Mouse (Mus musculus): ENCODE data around the gene Wdr74.

Gene Wdr74

DNA sequence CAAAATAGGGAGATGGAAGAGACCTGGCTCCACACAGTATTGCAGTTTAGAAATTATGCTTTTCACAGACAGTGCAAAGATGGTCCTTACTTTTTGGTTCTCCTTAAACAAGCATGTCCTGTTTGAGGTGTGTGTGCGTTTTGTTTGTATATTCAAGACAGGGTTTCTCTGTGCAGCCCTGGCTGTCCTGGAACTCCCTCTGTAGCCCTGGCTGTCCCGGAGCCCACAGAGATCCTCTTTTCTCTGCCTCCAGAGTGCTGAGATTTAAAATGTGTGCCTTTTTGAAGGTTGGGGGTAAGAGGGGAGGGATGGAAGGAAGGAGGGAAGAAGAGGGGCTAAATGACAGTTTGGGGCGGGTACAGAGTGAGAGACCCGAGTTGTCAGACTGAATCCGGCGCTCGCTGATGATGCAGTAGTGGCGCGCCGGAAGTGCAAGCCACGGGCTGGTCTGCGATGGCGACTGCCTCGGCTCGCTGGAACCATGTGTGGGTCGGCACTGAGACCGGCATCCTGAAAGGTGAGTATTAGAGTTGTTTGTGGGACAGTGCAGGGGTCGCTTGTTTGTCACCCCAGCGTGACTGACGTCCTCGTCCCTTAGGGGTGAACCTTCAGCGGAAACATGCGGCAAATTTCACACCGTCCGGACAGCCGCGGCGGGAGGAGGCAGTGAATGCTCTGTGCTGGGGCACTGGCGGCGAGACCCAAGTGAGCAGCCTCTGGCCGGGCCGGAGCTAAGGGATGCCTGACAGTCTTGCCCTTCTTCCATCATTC lies at the start of gene Wdr74:
TSS of gene Wdr74 (plus strand) at position 439 of the 771 bp plus-strand sequence.
- no peak for DNase-seq (ENCODE audit: extremely low read depth, low read depth)

DNA sequence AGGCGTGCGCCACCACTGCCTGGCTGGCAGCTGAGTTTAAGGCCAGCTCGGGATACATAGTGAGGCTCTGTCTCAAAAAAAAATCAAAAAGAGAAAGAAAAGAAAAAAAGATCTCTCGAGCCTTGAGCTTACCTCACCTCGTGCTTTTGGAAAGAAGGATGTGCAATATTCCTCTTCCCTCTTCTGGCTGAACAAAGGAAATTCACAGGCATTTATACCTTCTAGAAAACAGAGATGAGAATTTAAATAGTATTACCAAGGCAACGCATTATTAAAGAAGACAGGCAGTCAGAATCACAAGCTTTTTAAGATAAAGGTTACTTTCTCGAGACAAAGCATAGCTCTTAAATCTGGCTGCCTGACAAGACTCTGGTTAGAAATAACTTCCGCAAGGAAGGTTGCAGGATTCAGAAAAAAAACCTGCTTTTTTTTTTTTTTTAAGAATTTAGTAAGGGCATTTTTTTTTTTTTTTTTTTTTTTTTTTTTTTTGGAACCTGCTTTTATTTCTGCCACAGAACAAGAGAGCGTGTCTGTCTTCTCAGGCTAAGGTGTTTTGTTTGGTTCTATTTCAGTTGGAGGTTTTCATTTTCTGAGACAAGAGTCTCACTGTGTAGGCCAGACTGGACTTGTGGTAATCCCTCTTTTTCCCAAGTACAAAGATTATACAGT lies 43.6 kb upstream of the Wdr74 start:
- DNase-seq (ENCODE audit: extremely low read depth, low read depth) = no peak

DNA sequence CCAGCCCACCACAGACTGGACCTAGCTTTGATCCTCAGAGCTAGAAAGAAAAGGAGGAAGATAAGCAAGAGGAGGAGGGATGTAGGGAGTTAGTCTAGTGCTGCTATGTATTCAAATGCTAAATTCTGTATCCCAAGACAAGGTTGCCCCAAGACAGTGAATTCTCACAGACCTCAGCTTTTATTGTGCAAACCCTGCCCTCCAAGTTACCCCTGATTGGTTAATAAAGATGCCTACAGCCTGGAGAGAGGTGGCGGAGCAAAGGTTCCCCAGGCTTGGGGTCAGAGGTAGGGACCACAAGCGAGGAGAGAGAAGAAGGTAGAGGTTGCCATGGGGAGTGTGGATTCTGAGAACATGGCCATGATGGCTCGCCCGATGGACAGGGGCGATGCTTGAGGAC lies 42.9 kb upstream of the Wdr74 start:
- no peak for DNase-seq (ENCODE audit: extremely low read depth, low read depth)

- DNase-seq (ENCODE audit: extremely low read depth, low read depth) = no peak
Observed at GRCm38 (mm10) chr19:8695330-8695729, 40.3 kb upstream of the Wdr74 start.

- DNase-seq (ENCODE audit: extremely low read depth, low read depth) = no peak
Observed at GRCm38 (mm10) chr19:8699652-8700051, 36.0 kb upstream of the Wdr74 start.

DNA sequence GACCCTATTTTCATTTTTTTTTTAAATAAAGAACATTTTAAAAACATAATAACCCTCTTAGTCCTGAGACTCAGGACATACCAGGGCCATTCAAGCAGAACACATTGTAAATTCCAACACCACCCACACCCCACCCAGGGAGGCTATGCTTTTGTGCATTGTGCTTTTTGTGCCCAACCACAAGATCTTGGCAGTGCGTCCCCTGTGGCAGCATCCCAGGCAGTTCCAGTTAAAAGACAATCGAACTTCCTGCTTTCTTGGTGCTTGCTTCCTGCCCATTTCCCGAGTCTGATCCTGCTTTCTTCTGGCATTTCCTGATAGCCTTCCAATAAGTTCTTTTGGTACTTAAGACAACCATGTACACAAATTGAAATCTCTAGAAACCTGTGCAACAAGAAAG lies 33.2 kb upstream of the Wdr74 start:
- no peak for DNase-seq (ENCODE audit: extremely low read depth, low read depth)

DNA sequence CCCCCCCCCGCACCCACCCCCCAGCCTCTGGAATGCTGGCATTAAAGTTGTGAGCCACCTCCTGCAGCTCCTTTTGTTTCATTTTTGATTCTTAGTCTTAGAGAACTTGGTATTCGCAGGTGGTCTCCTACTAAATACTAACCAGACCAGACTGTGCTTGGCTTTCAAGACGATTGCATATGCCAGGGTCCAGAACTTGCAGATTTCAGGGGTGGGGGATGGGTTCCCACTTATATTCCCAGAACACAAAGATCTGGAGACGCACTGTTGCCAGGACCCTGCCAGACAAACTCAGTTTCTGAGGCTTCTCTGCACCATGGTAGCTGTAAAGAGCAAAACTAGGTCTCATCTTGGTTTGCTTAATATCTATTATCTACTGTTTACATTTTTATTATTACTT lies 32.1 kb upstream of the Wdr74 start:
- DNase-seq (ENCODE audit: extremely low read depth, low read depth) = no peak

GRCm38 (mm10) chr19:8705026-8705708 lies 30.5 kb upstream of the Wdr74 start:
- no peak for DNase-seq (ENCODE audit: extremely low read depth, low read depth)

GRCm38 (mm10) chr19:8706132-8706667 lies 29.4 kb upstream of the Wdr74 start:
- DNase-seq (ENCODE audit: extremely low read depth, low read depth) = no peak

DNA sequence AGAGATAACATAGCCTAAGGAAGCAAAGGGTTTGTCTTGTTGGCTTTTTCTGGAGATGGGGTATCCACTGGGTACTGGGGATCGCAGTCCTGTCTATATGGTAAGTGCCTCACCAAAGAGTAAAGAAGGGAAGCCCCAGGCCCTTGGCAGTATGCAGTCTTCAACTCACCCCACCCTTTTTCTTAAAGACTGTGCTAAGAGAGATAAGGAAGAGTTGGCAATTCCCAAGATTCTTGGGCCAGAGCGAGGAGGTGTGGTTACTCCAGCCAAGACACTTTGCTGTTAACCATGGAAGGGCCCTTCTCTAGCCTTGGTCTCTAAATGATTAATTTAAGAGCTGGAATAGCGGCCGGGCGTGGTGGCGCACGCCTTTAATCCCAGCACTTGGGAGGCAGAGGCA lies 28.7 kb upstream of the Wdr74 start:
- DNase-seq (ENCODE audit: extremely low read depth, low read depth) = no peak

- no peak for DNase-seq (ENCODE audit: extremely low read depth, low read depth)
Observed at GRCm38 (mm10) chr19:8708954-8709353, 26.7 kb upstream of the Wdr74 start.

DNA sequence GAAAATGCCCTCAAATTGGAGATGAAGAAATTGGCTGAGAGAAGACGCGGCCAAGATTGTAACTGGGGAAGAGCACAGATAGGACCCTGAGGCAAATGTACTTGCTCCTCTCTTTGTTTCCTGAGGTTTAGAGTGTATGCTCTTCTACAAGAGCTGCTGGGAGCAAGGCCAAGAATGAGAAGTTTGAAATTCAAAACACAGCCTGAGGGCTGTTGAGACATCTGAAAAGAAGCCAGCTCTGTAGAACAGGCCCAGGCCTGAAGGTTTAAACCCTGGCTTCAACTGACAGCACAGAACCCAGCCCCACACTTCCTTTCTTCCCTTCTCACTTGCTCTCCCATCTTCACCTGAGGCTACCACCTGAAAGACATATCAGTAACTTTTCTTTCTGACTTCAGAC lies 25.6 kb upstream of the Wdr74 start:
- DNase-seq (ENCODE audit: extremely low read depth, low read depth) = no peak

DNA sequence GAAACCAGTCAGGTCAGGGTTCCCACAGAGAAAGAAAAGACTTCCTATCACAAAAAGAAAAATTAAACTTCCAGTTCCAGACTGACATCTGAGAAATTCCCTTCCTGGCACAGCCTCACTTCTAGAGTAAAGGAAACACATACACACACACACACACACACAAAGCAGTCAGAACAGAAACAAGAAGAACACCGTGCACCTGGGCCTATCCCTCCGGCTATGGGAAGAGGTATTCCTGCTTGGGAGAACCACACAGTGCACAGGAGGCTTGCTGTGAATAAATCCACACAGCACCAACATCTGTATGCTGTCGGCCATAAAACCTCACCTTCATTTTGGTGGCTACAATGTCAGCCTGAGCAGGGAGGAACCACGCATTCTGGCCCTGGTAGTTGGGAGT lies 24.1 kb upstream of the Wdr74 start:
- no peak for DNase-seq (ENCODE audit: extremely low read depth, low read depth)

DNA sequence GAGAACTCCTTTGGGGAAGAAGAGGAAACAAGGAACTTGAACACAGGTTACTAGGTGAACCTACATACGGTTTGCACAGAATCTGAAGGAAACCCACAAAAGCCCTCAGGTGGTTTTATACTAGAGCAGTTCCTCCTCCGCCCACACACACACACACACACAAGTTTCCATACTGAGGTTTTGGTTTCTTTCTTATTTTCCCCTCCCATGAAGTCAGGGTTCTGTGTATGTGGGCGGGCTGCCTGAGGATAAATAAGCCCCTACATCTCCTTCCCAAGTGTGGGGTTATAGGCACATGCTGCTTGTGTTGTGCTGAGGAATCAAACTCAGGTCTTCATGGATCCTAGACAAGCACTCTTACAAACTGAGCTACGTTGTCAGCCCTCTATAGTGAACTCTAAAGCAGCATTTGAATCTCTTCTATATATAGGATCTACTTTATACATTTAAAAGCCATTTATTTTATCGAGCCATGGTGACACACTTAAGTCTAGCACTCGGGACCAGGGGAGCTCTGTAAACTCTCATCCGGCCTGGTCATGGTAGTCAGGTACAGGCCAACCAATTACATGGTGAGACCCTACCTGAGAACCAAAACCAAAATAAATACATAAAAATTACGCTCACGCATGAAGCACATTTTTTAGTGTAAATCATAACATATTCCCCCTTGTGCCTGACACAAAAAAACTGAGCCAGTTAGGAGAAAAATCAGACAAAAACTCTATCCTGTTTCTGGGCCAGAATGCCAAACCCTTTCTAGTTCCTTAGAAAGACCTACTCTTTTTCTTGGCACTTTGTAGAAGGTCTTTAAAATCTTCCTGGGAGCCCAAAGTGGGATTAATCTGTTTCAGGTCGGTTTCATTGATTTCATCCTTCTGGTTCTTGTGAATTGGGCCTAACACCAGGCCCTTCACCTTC lies 23.4 kb upstream of the Wdr74 start:
- no peak for DNase-seq (ENCODE audit: extremely low read depth, low read depth)

- DNase-seq (ENCODE audit: extremely low read depth, low read depth) = peak; percentile 83
Observed at GRCm38 (mm10) chr19:8712870-8713305, 22.7 kb upstream of the Wdr74 start.

DNA sequence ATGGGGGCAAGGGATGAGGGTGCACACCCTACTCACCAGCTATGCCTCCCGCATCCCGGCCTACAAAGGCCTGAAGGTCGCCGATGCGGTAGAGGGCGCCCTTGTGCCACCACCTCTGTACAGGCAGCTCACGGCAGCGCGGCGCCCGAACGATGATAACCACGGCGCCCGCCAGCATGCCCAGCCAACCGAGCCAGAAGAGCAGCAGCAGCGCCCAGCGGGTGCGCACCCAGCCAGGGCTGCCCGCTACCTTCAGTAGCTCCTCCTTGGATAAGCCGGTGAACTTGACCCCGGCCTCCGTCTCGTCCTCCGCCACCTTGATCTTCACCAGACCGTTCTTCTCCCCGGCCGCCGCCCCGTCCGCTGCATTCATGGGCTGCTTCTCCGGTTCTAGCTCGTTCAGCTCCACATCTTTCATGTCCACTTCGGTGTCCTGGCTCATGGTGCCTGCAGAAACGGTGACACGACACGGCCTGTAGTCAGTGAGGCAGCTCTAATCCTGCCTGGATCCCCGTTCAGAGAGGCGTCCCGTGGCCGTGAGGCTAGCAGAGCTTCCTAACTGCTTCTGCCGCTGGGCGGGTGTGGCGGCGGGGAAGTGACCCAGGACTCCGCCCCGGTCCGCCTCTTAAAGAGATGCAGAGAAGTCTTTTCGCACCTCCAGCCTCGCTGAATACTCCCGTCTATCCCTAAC lies 22.2 kb upstream of the Wdr74 start:
- DNase-seq (ENCODE audit: extremely low read depth, low read depth) = no peak

DNA sequence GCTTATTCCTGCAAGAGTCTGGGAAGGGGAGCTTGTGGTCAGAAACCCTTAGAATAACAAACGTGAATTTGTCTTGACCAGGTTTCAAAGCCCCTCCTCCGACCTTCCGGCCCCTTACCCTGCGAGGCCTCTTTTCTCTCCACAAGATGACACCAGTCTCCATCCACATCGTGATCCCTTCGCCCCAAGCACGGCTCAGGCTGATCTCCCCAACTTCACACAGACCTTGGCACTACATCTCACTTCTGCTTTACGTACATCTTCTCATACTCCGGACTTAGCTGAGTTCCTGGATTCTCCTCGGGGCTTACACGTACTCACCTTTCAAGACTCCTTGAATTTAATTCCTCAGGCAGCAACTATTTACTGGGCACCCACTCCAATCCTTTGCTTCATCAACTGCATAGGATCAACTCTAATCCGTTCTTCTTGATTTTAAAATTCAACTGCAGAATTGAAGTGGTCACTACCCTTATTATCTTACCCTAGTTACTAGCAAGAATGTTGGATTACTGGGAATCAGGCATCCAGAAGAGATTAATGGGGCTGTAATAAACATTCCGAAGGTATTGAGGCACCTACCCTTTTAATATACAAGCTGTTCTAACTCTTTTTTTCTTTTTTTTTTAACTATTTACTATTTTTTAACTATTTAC lies 21.5 kb upstream of the Wdr74 start:
- DNase-seq (ENCODE audit: extremely low read depth, low read depth) = peak; percentile 75

DNA sequence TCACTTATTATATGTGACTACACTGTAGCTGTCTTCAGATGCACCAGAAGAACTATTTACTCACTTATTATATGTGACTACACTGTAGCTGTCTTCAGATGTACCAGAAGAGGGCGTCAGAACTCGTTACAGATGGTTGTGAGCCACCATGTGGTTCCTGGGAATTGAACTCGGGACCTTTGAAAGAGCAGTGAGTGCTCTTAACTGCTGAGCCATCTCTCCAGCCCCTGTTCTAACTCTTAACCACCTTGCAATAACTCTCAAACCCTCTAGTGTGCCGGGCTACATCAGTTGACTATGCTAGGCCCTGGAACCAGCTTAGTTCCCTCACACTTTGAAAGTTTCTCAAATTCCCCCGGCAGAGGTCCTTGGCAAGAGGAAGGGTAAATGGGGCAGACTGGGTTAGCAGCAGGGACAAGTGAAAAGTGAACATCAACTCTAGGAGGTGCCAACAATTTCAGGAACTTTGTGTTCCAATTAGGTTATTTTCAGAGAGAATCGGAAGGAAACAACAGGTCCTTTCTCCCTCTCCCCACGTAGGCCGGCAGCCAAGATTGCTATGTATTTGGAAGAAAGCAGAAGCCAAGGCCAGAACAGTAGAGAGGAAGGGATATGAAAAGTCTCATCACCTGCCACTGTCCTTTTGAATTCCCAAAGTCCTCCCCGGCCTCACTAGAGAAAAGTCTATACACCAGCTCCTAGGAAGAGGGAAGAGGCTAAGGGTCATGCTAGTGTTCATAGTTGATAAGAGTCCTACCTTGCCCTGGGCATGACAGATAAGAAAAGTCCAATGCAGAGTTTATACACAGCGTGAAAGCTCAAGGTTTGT lies 20.8 kb upstream of the Wdr74 start:
- peak; percentile 74 for DNase-seq (ENCODE audit: extremely low read depth, low read depth)

Data from MEL-GATA-1-ER (cell line).